Mouse (Mus musculus): ENCODE measurements around the gene Tinagl1. TPM values are rescaled to one million over a fixed set of nuclear protein-coding genes. Genes with fewer than 3 reads are reported as not detected.

Tinagl1 gene
- polyA plus RNA-seq, 1 experiment = 8.1 TPM

DNA sequence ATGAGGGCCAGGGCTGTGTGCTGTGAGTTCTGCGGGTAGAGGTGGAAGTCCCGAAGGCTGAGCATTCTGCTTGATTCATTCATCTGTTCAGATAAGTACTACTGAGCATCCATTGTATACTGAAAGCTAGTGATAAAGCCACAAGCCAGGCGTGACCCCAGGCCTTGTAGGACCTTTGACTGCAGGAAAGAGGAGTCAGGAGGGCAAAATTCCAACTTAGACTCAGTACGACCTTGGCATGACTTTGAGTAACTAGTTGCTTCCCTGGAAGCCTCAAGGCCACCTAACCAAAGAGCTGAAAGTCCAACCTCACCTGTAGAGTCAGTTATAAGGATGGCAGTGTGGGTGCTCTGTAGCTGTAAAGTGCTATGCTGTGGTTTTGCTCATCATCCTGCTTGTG, 54.2 kb downstream of the Tinagl1 start:
- DNase-seq (ENCODE audit: low read depth) = no peak
- TF ChIP-seq POLR2A (IDR thresholded peaks at IDR 0.05; ENCODE audit: borderline replicate concordance, extremely low read depth, insufficient read depth, insufficient read length, poor library complexity, severe bottlenecking) = no peak
- TF ChIP-seq CTCF (IDR thresholded peaks at IDR 0.05; ENCODE audit: borderline replicate concordance, extremely low read depth, insufficient read depth, insufficient read length) = no peak

Other genes starting within 250 kb of the Tinagl1 start
- 0.05 and 0.14 TPM in 2 replicates for gene Spocd1, start 245.9 kb downstream of the Tinagl1 start, polyA plus RNA-seq (2012; rRNA removed)
- gene Adgrb2, start 190.3 kb downstream of the Tinagl1 start, polyA plus RNA-seq (2012; rRNA removed) = 126 and 152 TPM in 2 replicates
- 16.7 and 17.1 TPM in 2 replicates for gene Col16a1, start 127.3 kb downstream of the Tinagl1 start, polyA plus RNA-seq (2012; rRNA removed)
- 59.7 and 71.4 TPM in 2 replicates for gene Pef1, start 72.6 kb downstream of the Tinagl1 start, polyA plus RNA-seq (2012; rRNA removed)
- gene Hcrtr1, start 35.8 kb downstream of the Tinagl1 start, polyA plus RNA-seq (2012; rRNA removed) = 1.4 and 2.0 TPM in 2 replicates
- 0.32 and 0.62 TPM in 2 replicates for gene Gm853, start 47.3 kb upstream of the Tinagl1 start, polyA plus RNA-seq (2012; rRNA removed)
- gene Serinc2, start 104.1 kb upstream of the Tinagl1 start, polyA plus RNA-seq (2012; rRNA removed) = 72.2 and 126 TPM in 2 replicates
- 105 and 126 TPM in 2 replicates for gene Fabp3, start 133.5 kb upstream of the Tinagl1 start, polyA plus RNA-seq (2012; rRNA removed)
- gene Gm10570, start 133.6 kb upstream of the Tinagl1 start, polyA plus RNA-seq (2012; rRNA removed) = 0.54 and 0.78 TPM in 2 replicates
- gene Zcchc17, start 184.8 kb upstream of the Tinagl1 start, polyA plus RNA-seq (2012; rRNA removed) = 33.0 and 38.7 TPM in 2 replicates
- gene Snrnp40, start 185.0 kb upstream of the Tinagl1 start, polyA plus RNA-seq (2012; rRNA removed) = 81.4 and 113 TPM in 2 replicates